Mouse (Mus musculus): ENCODE data around the gene Il1r2.

- no peak for TF ChIP-seq POLR2A (IDR thresholded peaks at IDR 0.05; ENCODE audit: borderline replicate concordance, extremely low read depth, insufficient read depth, insufficient read length, poor library complexity, severe bottlenecking)
- TF ChIP-seq CTCF (IDR thresholded peaks at IDR 0.05; ENCODE audit: borderline replicate concordance, extremely low read depth, insufficient read depth, insufficient read length) = no peak
Measured at GRCm38 (mm10) chr1:40139798-40140532, 66.1 kb downstream of the Il1r2 start.
